Mouse (Mus musculus) testis, postnatal 10 days (tissue): ENCODE results near the gene Gbf1.
A peak's percentile ranks its signal among the peaks of the same experiment; 100 is the strongest.
"Not testable (repeated sequence)": the region's sequence is repeated elsewhere in the genome, so short reads cannot be mapped to it uniquely, and the experiment has no call there.

Experiments
- DNase-seq: peaks from one replicate; pipeline ENCODE4 v3.0.0; 2021; ENCODE audit warnings: low spot score

The Gbf1 gene

DNA sequence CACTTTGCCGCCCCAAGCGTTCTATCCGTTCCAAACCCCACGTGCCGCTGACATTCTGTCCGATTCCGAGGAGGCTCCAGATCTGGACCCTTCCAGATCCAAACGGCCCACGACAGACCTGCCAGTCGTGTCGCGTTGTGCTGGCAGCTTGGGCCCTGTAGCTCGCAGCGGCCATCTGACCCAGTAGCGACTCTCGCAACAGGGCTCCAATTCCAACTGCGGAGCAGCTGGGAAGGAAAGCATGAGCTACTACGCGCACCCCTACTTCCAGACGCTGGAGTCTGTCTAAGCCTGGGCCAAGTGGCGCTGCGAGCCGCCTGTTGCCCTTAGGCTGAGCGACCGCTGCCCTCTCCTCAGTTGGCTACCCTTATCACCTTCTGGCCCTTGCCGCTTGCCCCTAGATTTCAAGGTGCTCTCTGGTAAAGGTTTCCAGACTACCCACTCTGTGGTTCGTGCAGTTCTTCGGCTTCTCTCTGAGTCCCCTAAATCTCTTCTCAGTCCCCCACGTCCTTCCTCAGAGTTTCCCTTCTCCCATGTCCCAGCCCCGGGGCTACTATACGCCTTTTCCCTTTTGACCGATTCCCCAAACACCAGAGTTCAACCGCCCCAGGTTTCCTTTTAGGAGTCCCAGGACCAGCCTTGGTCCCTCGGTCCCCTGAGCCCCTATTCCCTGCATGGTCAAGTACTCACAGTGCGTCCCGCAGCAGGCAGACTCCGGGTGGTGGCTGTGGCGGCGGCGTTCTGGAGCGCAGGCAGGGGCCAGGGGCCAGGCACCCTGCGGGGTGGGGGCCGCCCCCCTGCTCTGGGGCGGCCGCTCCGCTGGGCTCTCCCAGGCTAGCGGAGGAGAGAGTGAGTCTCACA is 4.6 kb upstream of the Gbf1 start, which contains the start of gene Pitx3:
Pitx3 (minus strand) TSS at position 816 of the 861 bp plus-strand sequence.
- no peak for DNase-seq

DNA sequence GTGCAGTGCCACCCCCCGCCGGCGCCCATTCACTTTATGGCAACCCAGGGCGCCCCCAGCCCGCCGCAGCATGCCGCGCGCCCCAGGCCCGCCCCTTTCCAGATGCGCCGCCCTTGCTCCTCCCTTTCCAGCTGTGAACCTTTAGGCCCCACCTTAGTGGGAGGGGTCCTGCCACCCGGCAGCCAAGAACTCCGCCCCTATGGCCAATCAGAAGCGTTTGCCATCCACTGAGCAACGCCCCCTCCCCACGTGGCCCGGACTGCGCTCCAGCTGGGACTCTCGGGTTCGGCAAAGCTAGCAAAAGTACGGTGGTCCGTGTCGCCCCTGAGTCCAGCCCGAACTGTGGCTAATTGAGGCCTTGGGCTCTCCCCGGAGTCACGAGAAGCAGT is 3.9 kb upstream of the Gbf1 start:
- DNase-seq = peak; percentile 91

DNA sequence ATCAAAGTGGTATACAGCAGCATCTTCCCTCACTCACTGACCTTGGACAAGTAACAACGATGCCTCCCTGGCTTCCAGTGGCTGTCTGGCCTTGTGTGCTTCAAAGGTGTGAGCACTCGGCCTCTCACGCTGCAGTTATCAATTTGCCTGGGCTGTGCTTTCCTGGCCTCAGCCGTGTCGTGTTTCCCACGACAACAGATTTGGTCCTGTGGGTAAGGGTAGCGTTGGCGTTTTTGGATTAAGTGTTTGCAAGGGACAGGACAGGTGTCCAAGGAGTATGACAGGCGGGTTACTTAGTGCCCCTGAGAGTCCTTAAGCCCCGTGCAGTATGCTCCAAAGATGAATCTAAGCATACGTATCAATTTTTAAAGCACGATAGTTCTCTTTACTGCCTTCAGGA is 3.2 kb upstream of the Gbf1 start:
- DNase-seq = no peak

- DNase-seq = no peak
Measured at GRCm38 (mm10) chr19:46165950-46166349, 13.6 kb downstream of the Gbf1 start.

GRCm38 (mm10) chr19:46167169-46167568 is 14.9 kb downstream of the Gbf1 start:
- DNase-seq = not testable (repeated sequence)

GRCm38 (mm10) chr19:46169396-46169795 is 17.1 kb downstream of the Gbf1 start:
- no peak for DNase-seq

DNA sequence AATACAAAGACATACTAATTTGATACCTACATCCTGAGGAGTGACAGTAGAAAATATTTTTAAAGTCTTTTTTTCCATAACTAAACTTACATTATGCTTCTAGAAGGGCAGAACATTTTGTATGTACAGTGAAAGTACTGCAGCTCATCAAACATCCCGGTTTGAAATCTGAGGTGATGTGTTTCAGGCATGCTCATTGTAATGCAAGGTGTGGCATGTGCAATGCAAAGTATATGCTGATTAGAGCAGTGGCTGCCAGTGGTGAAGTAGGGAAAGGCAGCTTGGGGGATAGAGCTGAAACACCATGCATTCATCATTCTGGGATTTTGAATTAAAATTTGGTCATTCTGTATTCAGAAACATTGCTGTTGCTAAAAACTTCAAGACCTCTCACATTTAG is 17.6 kb downstream of the Gbf1 start:
- DNase-seq = no peak

DNA sequence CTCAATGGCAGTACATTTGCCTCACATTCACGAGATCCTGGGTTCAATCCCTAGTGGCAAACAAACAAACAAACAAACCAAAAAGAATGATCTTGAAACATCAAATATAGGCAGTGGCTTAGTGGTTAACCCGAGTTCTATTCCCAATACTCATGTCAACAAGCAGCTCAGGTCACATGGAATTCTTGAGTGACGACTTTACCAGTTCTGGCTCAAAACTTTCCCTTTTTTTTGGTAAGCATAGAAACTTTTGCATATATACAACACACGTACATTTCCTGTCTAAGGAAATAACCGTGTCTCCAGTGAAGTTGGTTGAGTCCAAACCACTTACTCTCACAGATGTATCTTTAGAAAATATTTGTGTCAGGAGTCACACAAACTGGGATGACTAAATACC is 20.2 kb downstream of the Gbf1 start:
- DNase-seq = no peak

GRCm38 (mm10) chr19:46175173-46175572 is 22.9 kb downstream of the Gbf1 start:
- DNase-seq = no peak

DNA sequence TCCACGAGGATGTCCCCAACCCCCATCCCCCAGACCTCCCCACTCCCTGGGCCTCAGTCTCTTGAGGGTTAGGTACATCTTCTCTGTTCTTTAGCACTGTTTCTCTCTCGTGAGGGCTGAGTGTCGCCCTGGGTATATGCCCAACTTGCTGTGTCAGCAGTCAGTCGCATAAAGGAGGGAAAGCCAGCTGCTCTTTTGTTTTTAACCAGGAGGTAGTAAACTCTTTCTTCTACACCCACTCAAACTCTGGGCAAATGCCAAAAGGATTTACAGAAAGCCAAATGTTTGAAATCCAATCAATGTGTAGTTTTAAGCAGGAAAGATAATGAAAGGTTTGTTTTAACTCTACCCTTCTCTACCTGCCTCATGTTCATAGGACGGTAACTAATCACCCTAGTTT is 24.7 kb downstream of the Gbf1 start:
- DNase-seq = no peak

GRCm38 (mm10) chr19:46180274-46180673 is 28.0 kb downstream of the Gbf1 start:
- DNase-seq = no peak

DNA sequence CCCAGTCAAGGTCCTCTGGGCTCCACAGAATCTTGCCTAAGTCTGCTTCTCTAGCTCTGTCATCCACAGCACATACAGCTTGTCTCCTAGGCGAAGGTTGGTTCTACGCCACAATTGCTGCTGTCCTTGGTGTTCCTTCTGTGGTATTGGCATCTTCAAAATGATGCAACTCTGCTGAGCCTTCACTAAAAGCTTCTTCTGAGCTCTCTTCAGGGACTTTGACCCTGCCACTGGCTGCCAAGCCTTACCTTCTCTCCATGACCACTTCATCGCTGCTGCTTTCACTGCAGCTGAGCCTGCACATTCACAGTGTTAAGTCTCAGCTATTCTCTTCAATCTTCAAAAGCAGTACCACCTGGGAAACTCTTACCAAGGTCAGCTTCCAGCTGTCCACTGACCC is 29.9 kb downstream of the Gbf1 start:
- no peak for DNase-seq

DNA sequence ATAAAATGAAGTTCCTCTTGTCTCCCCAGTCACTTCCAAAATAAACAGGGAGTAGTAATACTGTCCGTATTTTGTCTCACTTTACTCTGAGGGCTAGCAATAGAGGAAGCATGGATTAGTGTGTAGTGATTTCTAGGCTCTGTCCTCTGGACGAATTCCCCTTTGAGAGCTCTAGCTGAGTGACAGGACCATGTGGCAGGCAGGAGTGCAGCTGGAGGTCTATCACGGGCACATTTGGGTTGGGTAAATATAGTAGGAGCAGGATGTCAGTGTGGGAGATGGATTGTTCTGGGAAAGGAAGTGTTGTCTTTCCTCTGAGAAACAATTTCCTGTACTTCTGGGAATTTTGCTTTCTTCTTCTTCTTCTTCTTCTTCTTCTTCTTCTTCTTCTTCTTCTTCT is 34.3 kb downstream of the Gbf1 start:
- no peak for DNase-seq

DNA sequence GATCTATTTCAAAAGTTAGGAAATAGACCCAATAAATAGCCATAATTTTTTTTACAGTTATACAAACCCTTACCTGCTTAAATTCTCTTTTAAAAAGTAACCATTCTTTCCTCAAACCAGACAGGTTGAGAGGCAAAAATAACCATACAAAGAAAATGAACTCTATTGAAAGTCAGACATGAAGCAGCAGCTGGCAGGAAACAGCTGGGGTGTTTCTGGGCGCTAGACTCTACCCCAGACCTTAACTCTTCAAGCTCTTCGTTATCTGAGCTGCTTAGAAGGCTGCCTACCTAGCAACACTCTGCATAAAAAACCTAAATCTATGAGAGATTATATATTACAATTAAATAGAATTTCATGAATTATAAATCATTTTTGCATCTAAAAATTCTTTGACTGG is 34.9 kb downstream of the Gbf1 start:
- DNase-seq = no peak

- DNase-seq = no peak
Measured at GRCm38 (mm10) chr19:46198293-46198692, 46.0 kb downstream of the Gbf1 start.

DNA sequence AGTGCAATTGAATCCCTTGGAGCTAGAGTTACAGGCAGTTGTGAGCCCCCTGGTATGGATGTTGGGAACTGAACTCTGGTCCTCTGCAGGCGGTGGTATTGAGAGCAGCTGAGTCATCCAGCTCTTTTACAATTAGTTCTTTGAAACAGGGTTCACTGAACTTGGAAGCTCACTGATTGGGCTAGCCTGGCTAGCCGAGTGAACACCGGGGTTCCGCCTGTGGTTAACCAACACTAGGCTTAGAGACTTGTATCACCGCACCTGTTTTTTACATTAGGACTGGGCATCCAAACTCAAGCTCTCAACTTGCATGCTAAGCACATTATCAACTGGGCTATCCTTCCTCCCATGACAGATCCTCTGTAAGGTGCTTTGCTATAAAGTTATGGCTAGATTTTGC is 46.6 kb downstream of the Gbf1 start:
- DNase-seq = no peak

DNA sequence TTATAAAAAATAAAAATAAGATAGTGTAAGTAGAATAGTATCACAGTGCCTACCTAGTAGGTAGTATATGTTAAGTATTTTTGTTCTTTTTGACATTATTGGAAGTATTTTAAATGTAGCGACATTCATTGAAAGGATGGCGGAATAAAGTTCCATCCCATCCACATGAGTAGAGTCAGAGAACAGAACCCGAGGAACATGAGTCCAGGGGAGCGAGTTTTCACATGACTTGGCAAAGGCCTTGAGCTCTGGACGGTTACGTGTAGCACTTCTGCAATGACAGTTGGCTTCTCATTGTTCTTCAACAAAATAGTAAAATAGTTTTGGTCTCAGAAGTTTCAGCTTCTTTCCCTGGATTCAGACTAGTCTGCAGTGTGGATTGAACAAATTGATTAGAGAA is 51.9 kb downstream of the Gbf1 start:
- no peak for DNase-seq

DNA sequence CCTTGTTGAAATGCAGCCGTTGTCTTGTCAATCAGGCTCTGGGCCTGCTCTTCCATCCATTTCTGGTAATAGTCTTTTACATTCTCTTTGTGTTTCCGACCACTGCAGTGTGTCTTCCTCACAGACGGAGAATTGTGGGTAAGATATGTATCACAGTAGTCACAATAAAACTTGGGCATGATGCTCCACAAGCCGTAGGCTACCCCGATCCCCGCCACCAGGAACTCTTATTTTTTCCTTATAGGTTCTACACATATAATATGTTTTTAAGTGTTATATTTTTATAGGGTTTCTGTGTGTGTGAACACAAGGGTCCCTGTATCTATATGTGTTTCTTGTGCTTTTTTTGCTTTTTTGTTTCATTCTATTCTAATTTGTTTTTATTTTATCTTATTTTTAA is 53.4 kb downstream of the Gbf1 start:
- no peak for DNase-seq

- DNase-seq = no peak
Measured at GRCm38 (mm10) chr19:46210951-46211350, 58.6 kb downstream of the Gbf1 start.

GRCm38 (mm10) chr19:46214541-46214940 is 62.2 kb downstream of the Gbf1 start:
- DNase-seq = no peak

GRCm38 (mm10) chr19:46215401-46215800 is 63.1 kb downstream of the Gbf1 start:
- no peak for DNase-seq

GRCm38 (mm10) chr19:46216716-46217115 is 64.4 kb downstream of the Gbf1 start:
- no peak for DNase-seq

DNA sequence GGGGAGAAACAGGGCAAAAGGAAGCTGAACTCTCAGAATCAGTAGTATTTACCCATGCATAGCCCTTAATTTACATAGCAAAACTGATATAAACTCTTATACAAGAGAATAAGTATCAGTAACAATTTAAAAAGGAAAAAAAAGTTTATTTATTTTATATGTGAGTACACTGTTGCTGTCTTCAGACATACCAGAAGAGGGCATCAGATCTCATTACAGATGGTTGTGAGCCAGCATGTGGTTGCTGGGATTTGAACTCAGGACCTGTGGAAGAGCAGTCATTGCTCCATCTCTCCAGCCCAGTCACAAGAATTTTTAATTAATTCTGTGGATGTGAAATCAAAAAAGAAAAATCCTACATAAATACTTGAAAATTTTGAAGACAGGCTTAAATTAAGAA is 65.0 kb downstream of the Gbf1 start:
- not testable (repeated sequence) for DNase-seq

GRCm38 (mm10) chr19:46220116-46220515 is 67.8 kb downstream of the Gbf1 start:
- DNase-seq = no peak
